Mouse (Mus musculus) inflammation-experienced regulatory T-cells, adult 16 weeks (primary cell): ENCODE results near the gene Hddc3. TPM values are rescaled to one million over a fixed set of nuclear protein-coding genes. Genes with fewer than 3 reads are reported as not detected.

ENCODE experiments used
- polyA plus RNA-seq: library from polyadenylated mRNA; unstranded; fragments of 100-300 nt; shearing (Covaris generic); gene quantifications from one replicate; pipeline ENCODE4 v1.2.1, GENCODE M21; 2017

Hddc3 gene
- 10.2 TPM for polyA plus RNA-seq

DNA sequence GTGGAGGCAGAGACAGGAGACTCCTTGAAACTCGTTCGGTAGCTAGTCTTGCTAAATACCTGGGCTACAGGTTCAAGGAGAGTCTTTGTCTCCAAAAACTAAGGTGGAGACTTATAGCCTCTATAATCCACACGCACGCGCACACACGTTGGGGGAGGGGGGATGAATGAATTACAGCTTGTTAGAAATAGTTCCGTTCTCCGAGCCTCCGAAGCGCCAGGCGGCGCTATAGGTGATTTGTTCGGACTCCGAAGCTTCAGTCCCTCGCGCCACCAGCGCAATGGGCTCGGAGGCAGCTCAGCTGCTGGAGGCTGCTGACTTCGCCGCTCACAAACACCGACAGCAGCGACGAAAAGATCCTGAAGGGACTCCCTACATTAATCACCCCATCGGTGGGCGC, at the start of gene Hddc3:
Gene Hddc3, plus strand, starts transcription at position 247 of the 400 bp plus-strand sequence.

DNA sequence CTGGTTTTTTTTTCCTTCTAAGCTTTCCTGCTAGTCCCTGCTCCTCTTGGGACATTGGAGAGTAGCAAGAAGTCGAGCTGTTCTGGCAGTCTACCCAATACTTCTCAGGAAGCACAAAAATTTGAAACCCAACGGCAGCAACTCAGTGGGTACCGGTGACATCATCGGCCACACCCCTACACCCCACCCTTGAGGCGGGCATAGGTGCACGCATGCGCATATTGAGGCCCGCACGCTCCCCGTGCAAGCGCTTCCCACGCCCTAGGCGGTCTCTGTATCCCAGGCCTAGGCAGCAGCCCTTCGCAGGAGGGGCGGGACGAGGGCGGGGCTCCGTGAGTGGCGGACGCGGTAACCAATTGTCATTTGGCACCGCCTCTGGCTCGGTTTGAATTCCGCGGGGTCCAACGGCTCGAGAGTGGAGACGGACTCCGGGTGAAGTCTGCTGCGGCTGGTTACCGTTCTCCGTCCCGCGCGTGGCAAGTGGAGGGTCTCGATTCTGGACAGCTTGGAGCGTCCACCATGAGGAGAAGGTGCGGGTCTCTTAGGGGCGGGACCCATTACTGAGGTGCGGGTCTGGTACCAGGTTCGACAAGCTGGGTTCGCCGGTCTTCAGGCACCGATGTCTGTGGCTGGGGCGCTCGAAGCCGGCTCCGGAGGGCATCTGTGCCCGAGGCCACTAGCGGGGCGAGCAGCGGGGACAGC, 48.7 kb upstream of the Hddc3 start, which contains the start of gene Prc1:
Gene Prc1, plus strand, starts transcription at position 389 of the 702 bp plus-strand sequence.

DNA sequence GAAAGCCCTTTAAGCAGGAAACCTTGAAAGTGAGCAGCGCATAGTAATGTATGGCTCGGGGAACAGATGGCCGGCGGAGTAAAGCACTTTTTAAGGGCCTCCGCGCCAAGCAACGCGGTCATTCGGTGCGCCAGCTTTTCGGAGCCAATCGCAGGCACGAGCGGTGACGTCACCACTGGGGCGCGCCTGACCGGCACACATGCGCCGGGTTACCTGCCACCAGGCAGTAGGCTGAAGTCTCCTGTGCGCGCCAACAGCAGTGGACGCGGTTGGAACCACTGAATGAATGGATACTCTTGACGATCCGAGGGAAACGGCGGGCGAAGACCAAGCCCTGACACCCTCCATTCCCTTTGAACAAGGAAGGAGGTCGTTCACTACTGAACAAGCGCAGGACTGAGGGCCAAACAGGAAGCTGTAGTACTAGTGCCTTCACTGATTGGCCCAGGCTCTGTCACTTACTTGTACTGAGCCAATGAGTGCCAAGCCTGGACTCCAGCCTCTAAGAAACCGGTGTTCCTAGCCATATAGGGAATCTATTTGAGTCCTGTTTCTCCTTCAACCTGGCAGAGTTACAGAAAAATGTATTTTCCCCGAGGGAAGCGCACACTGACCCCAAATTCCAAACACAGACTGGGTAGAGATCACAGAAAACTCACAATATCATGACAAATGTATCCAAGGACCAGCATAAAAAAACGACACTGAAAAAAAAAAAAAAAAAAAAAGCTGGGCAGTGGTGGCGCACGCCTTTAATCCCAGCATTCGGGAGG, 18.7 kb upstream of the Hddc3 start, which contains the start of gene Rccd1:
Gene Rccd1, minus strand, starts transcription at position 412 of the 773 bp plus-strand sequence.

DNA sequence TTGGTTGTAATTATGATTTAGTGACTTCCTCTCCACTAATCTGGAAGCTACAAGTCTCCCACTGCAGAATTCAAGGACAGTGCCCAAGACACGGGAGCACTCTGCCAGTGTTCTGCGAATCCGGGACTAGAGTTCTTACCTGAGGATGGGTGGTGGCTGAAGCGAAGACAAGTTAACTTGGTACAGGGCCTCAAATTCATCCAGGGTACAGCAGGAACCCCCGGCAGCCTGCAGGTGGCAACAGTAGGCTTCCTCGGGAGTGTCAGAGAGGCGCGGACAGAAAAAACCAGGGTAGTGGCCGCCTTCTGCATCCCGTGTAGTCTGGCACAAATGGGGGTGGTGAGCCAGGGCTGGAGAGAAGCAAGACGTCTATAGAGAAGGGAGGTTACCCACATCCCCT, 2.1 kb upstream of the Hddc3 start, which contains the start of gene Unc45a:
Gene Unc45a, minus strand, starts transcription at position 213 of the 400 bp plus-strand sequence.

DNA sequence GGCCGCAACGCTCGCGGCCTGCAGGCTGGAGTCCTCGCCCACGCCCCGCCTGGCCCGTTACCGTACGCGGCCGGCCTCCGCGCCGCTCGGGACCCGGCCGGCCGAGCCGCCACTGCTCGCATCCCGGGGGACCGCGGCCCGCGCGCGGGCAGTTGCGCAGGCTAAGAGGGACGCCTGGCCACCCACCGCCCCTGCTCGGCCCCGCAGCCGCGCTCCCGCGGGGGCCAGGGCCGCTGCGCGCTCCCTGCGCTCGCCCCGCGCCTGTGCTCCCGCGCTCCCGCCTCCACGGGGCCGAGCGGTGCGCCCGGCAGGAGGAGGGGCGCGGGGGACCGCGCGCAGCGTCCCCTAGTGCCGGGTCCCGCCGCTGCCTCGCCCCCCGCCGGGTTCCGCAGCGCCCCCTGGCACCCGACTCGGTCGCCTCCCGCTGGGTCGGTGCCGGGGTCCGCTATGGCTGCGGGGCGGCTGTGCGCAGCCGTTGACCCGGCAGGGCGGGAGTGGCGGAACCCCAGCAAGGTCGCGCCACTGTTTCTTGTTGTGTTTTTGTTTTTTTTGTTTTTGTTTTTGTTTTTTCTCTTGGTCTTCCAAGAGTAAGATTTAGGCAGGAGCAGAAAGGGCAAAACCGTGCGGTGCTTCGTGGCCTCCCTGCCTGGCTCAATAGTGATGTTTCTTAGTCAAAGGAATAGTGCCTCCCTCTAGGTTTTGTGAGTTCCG, 28.3 kb downstream of the Hddc3 start, which contains the start of gene Man2a2:
Gene Man2a2, minus strand, starts transcription at position 335 of the 711 bp plus-strand sequence.

DNA sequence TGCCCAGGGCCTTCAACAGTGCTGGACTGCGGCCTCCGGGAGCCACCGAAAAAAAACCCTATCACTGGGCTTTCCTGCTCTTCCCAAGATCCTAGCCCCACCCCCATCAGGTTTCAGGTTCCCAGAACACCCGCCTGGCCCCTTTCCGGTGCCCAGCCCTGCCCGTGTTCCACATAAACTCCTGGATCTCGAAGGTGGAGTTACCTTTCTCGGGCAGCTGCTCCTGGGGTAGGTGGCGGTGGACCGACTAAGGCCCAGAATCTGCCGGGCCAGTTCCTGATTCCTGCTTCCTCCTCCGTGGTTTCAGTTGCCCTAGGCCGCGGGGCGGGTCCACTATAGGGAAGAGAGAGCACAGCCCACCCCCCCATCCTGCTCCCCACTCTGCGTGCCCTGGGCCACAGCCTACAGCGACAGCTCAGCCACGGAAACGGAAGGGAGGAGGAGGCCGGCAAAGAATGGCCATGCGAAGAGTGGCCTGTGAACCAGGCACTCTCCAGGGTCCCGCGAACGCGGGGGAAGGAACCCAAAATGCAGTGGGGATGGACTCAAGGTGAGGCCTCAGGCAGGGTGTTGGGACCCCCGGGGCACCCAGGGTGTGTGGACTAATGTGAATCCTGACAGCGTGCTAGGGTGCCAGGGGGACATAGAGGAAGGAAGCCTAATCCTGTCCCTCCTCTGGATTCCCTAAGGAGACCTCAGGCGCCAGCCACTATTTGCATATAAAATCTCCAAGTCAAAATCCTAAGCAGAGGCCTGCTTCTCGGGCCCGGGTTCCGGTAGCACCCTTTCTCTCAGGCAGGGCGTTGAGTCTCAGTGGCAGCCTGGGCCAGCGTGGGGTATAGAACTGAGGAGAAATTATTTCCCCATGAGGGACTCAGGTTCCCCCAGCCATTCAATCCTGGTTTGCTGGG, 45.0 kb downstream of the Hddc3 start, which contains the start of gene Fes:
Gene Fes, minus strand, starts transcription at position 314 of the 911 bp plus-strand sequence.

Other genes starting within 250 kb of the Hddc3 start
- 52.6 TPM for gene Idh2, start 227.7 kb upstream of the Hddc3 start, polyA plus RNA-seq
- 10.4 TPM for gene Sema4b, start 156.3 kb upstream of the Hddc3 start, polyA plus RNA-seq
- 176 TPM for gene Cib1, start 110.3 kb upstream of the Hddc3 start, polyA plus RNA-seq
- gene Gdpgp1, start 110.2 kb upstream of the Hddc3 start, polyA plus RNA-seq, result 12.7 TPM
- not detected for gene Ttll13, start 96.7 kb upstream of the Hddc3 start, polyA plus RNA-seq
- gene Ngrn, start 81.9 kb upstream of the Hddc3 start, polyA plus RNA-seq, result 66.5 TPM
- gene Vps33b, start 73.5 kb upstream of the Hddc3 start, polyA plus RNA-seq, result 43.5 TPM
- gene Prc1, start 48.7 kb upstream of the Hddc3 start, polyA plus RNA-seq, result 13.7 TPM
- gene Rccd1, start 18.6 kb upstream of the Hddc3 start, polyA plus RNA-seq, result 36.3 TPM
- gene Unc45a, start 2.1 kb upstream of the Hddc3 start, polyA plus RNA-seq, result 110 TPM
- 14.5 TPM for gene Man2a2, start 28.3 kb downstream of the Hddc3 start, polyA plus RNA-seq
- 1.3 TPM for gene Fes, start 44.8 kb downstream of the Hddc3 start, polyA plus RNA-seq
- gene Furin, start 62.3 kb downstream of the Hddc3 start, polyA plus RNA-seq, result 4.7 TPM
- gene Blm, start 192.0 kb downstream of the Hddc3 start, polyA plus RNA-seq, result 6.1 TPM